Mouse (Mus musculus) mesoderm, embryonic 11.5 days (tissue): ENCODE data around the gene H13.

Experiments used
- DNase-seq: peaks from one replicate; pipeline ENCODE4 v3.0.0-alpha.2; 2012; ENCODE audit warnings: low read depth, low spot score

H13 gene

GRCm38 (mm10) chr2:152734501-152734900 lies 65.2 kb downstream of the H13 start:
- DNase-seq, result no peak

DNA sequence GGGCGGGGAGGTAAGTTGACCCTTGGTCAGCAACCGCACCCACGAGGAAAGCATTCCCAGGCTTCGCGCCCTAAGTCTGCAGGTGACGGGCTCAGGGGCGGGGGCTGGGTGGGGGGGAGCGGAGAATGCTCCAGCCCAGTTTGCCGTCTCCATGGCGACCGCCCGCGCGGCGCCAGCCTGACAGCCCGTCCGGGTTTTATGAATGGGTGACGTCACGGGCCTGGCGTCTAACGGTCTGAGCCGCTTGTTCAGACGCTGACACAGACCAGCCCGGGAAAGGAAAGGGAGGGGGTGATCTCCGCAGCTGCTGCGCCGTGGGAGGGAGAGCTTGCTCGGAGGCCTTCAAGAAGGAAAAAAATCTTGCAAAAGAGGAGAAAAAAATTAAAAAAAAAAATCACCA lies 65.7 kb downstream of the H13 start:
- peak; percentile 98 for DNase-seq

- DNase-seq, result peak; percentile 94
Measured at GRCm38 (mm10) chr2:152736090-152736601, 66.9 kb downstream of the H13 start, which contains the start of gene Id1. Id1 (plus strand) TSS chr2:152736251.

DNA sequence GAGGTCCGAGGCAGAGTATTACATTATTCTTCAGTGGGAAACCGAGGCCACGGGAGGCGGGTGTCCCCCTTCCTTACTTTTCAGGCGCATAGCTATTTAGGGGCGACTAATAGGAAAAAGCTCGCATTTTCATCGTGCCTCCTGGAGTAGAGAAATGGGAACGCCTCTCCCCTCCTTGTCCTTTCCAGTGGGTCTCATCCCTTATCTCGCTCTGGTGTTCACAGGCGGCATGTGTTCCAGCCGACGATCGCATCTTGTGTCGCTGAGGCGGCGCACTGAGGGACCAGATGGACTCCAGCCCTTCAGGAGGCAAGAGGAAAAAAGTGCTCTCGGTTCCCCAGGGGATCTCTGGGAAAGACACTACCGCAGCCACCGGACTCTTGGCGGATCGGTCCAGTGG lies 67.5 kb downstream of the H13 start:
- peak; percentile 66 for DNase-seq

DNA sequence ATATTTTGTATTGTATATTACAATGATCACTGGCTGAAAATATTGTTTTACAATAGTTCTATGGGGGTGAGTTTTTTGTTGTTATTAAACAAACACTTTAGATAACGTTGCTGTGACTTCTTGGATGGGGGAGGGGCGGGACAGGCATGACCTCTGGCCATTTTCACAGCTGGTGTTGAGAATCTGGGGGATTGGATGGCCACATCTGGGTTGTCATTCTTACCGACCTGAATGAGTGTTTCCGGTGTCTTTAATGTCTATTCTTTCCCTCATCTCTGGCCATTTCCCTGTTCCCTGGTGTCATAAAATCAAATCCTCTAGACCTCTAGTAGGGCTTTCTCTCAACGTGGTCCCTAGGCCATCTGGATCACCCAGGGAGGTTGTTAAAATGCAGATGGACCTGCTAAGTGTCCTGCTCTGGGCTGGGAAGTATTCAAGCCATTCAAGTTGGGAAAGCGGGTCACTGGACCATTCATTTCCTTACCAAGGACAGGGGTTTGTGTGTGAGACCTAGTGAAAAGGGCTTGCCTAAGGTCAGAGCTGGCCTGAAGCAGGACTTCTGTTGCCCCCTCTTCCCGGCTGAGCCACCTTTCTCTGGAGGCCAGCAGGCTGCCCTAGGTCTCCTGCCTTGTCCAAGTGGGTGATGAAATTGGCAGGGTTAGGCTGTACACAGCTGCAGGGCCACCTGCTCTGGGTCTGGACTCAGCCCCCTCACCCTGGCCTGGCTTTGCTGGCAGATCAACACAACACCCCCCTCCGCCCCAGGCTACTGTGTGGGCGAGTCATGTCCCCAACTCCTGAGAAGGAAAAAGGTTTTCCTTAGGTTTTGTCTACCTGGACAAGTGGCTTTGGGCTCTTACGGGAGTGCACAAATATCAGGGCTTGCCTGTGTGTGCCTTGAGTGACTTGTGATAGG lies 68.3 kb downstream of the H13 start:
- peak; percentile 56 for DNase-seq

GRCm38 (mm10) chr2:152738341-152738740 lies 69.1 kb downstream of the H13 start:
- DNase-seq, result no peak

DNA sequence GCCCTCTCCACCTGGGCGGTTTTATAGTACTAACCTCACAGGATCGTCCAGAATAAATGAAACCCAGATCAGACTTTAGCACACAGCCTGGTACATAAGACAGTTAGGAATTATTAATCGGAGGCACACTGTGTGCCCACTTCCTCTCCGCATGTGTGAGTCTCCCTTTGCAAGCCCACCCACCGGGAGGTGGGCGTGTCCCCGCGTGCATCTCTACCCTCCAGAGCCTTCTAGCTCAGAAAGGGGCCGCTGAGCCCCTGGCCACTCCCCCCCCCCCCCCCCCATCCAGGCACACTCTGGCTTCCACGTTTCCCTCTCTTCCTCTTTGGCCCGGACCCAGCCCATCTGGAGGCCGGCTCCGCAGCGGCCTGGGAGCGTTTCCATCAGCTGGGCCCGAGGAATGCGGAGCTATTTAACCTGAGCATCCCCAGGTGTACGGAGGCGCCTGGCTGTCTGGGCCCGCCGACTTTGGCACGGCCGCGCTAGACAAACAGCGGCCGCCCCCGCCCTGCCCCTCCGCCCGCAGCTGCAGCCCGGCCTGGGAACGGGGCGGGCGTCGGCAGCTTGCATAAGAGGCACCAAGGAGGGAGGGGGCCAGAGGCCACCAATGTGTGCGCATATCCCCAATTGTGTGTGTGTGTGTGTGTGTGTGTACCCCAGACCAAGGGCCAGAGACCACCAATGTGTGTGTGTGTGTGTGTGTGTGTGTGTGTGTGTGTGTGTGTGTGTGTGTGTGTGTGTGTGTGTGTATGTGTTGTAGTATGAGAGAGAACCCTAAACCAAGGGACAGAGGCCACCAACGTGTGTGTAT lies 70.0 kb downstream of the H13 start:
- peak; percentile 89 for DNase-seq

DNA sequence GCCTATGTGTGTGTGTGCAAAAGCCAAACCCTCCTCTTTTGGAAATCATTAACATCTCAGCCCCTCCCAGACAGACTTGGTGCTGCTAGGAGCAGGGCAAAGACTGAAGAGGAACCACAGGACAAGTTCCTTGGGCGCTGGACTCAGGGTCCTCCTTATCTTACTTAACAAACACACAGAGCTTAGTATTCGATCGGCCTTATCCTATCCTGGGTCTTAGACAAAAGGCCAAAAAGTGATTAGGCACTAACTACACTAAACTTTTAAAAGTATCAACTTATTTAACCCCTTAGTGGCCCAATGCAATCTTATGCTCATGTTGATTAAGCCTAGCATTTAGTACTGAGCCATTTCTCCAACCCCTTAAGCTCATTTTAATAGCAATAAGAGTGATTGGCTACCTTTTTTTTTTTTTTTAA lies 70.6 kb downstream of the H13 start:
- no peak for DNase-seq

DNA sequence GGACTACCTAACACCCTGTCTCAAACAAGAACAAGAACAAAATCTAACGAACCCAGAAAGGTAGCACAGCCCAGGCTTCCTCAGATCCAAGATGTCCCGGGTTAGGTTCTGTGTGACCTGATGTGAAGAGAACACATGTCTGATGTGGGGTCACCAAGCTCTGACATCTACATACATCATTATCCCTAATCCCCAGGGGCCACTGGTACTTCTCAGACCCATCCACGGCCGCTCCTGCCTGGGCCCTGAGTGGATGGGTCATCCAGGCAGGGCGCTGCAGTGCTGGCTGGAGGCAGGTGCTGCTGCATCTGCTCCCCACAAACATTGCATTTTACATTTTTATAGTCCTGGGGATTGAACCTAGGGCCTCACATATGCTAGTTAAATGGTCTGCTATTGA lies 71.2 kb downstream of the H13 start:
- DNase-seq, result no peak

GRCm38 (mm10) chr2:152741153-152742041 lies 72.1 kb downstream of the H13 start:
- no peak for DNase-seq

- peak; percentile 80 for DNase-seq
Measured at GRCm38 (mm10) chr2:152742435-152742834, 73.2 kb downstream of the H13 start.

DNA sequence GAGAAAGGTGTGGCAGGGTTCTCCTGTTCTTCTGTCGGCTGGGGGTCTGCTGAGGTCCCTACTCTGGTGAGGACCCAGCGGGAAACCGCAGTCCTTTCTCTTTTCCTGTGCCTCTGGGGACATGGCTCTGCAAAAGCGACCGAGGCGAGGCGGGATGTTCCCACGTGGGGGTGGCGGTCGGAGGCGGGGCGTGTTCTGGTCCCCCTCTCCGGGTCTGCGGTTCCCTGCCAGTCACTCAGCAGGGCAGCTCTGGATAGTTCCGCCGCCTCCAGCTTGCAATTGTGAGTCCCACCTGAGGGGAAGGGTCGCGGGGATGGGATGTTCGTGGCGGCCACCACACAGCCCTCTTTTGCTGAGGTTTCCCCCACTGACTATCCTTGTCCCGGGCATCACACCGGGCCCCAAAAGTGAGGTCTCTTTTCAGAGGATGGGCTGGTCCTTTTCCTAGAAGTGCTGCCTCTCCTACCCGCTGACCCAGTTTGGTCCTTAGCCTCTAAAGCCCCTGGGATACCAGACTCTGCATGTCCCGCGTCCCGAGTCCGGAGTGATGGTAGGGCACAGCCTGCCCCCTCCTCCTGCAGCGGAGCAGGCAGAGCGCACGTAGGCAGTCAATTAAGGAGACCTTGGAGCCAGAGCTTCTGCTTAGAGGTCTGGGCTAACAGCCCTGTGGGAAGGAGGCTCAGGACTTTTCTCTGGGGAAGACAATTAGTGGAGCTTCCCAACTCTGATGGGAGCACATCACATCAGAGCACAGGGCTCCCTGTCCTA lies 84.9 kb downstream of the H13 start, which contains the start of gene Cox4i2:
Cox4i2 (plus strand) TSS at position 230 of the 768 bp plus-strand sequence.
- DNase-seq, result no peak

DNA sequence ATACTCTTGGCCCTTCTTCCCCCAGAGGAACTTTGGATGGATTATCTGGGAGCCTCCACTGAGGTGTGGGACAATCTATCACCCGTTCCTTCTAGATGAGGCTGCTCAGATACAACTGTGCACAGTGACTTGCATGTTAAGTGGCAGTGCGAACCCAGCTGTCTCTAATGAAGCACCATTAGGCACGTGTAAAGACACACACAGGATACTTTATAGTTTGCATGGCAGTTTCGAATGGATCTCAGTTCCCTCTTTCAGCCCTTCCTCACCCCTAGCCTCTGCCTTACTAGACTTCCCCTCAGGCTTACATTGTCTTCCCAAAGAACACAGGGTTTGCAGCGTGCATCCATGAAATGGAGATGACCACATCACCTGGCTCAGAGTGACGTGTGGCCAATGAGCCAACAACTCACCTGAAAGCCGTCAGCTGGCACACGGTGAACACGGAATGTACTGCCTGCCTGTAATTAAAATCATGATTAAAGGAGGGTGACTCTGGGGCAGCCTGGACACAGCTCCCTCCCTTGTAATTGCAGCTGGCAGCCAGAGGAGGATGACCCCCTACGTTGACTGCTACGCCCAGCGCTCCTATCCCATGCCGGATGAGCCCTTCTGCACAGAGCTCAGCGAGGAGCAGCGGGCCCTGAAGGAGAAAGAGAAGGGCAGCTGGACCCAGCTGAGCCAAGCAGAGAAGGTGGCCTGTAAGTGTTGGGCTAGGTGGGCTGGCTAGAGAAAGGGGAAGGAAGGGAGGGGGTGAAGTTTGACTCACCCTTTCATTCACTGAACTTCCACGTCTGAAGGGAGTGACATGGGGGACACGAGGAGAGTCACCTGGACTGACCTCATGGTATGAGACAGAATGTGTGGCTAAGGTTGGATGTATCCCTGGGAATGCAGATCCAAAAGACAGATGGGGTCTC lies 87.5 kb downstream of the H13 start:
- DNase-seq, result no peak

DNA sequence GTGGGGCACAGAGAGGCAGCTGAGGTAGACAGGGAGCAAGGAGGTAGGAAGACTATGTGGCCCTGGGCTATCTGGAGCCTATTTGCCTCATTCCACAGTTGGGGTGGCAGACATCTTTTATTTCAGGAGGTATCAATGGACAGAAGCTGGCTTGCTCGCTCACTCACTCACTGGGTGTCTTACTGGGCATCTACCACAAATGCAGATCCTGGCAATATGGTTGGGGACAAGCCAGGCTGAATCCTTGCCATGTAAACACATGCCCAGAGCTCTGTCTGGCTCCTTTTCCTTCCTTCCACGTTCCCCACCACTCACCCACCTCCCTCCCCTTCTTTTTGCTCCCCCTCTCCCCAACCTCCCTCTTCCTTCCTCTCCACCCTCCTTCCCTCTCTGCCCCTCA lies 88.2 kb downstream of the H13 start:
- no peak for DNase-seq
